Mouse (Mus musculus): ENCODE measurements around the gene Hist1h1d. TPM values are rescaled to one million over a fixed set of nuclear protein-coding genes. Genes with fewer than 3 reads are reported as not detected.
"Not testable (repeated sequence)": the region's sequence is repeated elsewhere in the genome, so short reads cannot be mapped to it uniquely, and the experiment has no call there.

Gene Hist1h1d
- total and polyA plus RNA-seq, 3 experiments: 0.24 to 115 TPM; not detected in 1

- H3K4me1 ChIP-seq (ENCODE audit: control insufficient read depth in 1 of 2, insufficient read depth in 2 of 2, low read length in 2 of 2): peaks cover 13 to 31% of the 10 kb centered on the region in 2 experiments
- H3K79me2 ChIP-seq (ENCODE audit: control insufficient read depth, insufficient read depth, low read length, poor library complexity): no peaks in the 10 kb centered on the region; the same call in 1 of the 2 replicates
- H3K27me3 ChIP-seq (ENCODE audit: control insufficient read depth in 1 of 2, insufficient read depth in 2 of 2, low read length in 2 of 2): no peaks in the 10 kb centered on the region
- H3K9ac ChIP-seq (ENCODE audit: control insufficient read depth, low read depth, low read length, poor library complexity, severe bottlenecking): no peak overlapping the region
- peaks cover 0 to 33% of the 10 kb centered on the region in 2 experiments; a peak in 2 of 4 replicates for H3K36me3 ChIP-seq (ENCODE audit: control insufficient read depth in 1 of 2, insufficient read depth in 2 of 2, low read length in 2 of 2)
- DNase-seq (ENCODE audit: low read depth, low spot score): no peak
- no peak overlapping the region for H3K27ac ChIP-seq (ENCODE audit: control insufficient read depth, low read depth, low read length)
- TF ChIP-seq CHD1 (IDR thresholded peaks at IDR 0.05; ENCODE audit: low read depth, low read length) (no peak), RCOR1 (IDR thresholded peaks at IDR 0.05; ENCODE audit: low read depth, low read length) (no peak), UBTF (IDR thresholded peaks at IDR 0.05; ENCODE audit: borderline replicate concordance, insufficient read depth, low read depth, low read length) (no peak), MYB (IDR thresholded peaks at IDR 0.05; ENCODE audit: low read depth, low read length) (no peak), EP300 (IDR thresholded peaks at IDR 0.05; ENCODE audit: low read depth in 1 of 2, low read length in 2 of 2) (no peak), ZMIZ1 (IDR thresholded peaks at IDR 0.05; ENCODE audit: low read depth, low read length) (no peak), USF1 (IDR thresholded peaks at IDR 0.05; ENCODE audit: low read depth, low read length) (no peak), KAT2A (conservative IDR thresholded peaks at IDR 0.05; ENCODE audit: low read depth, low read length) (no peak), ZNF384 (IDR thresholded peaks at IDR 0.05; ENCODE audit: low read depth, low read length) (no peak), GABPA (IDR thresholded peaks at IDR 0.05; ENCODE audit: low read depth, low read length) (no peak), POLR2AphosphoS5 (IDR thresholded peaks at IDR 0.05; ENCODE audit: borderline replicate concordance, low read depth, low read length) (no peak), USF2 (IDR thresholded peaks at IDR 0.05; ENCODE audit: borderline replicate concordance in 1 of 2, insufficient read depth in 1 of 2, low read depth in 1 of 2, low read length in 2 of 2) (no peak), MEF2A (IDR thresholded peaks at IDR 0.05; ENCODE audit: extremely low read depth, insufficient replicate concordance, low read depth, low read length, poor library complexity, severe bottlenecking) (no peak), GATA1 (IDR thresholded peaks at IDR 0.05; ENCODE audit: low read depth, low read length) (no peak), TAL1 (IDR thresholded peaks at IDR 0.05; ENCODE audit: low read length) (no peak), SIN3A (IDR thresholded peaks at IDR 0.05; ENCODE audit: low read length) (no peak), CHD2 (IDR thresholded peaks at IDR 0.05; ENCODE audit: low read length) (no peak), TBP (IDR thresholded peaks at IDR 0.05; ENCODE audit: low read depth, low read length) (no peak), ELF1 (IDR thresholded peaks at IDR 0.05; ENCODE audit: low read depth, low read length) (no peak), BHLHE40 (IDR thresholded peaks at IDR 0.05; ENCODE audit: borderline replicate concordance, low read depth, low read length) (no peak)
- H3K4me3 ChIP-seq (ENCODE audit: control insufficient read depth in 1 of 2, insufficient read depth in 1 of 2, low read depth in 2 of 2, low read length in 2 of 2): no peak overlapping the region
- no peaks in the 10 kb centered on the region for H3K9me3 ChIP-seq (replicated peaks; ENCODE audit: insufficient read depth, low read length)
Observed at GRCm38 (mm10) chr13:23591206-23591605, 38.1 kb downstream of the Hist1h1d start.

- H3K4me1 ChIP-seq (ENCODE audit: control insufficient read depth in 1 of 2, insufficient read depth in 2 of 2, low read length in 2 of 2): peaks cover 15 to 32% of the 10 kb centered on the region in 2 experiments
- H3K27me3 ChIP-seq (ENCODE audit: control insufficient read depth in 1 of 2, insufficient read depth in 2 of 2, low read length in 2 of 2); H3K9me3 ChIP-seq (replicated peaks; ENCODE audit: insufficient read depth, low read length); DNase-seq (ENCODE audit: low read depth, low spot score); H3K4me3 ChIP-seq (ENCODE audit: control insufficient read depth in 1 of 2, insufficient read depth in 1 of 2, low read depth in 2 of 2, low read length in 2 of 2); H3K27ac ChIP-seq (ENCODE audit: control insufficient read depth, low read depth, low read length); H3K79me2 ChIP-seq (ENCODE audit: control insufficient read depth, insufficient read depth, low read length, poor library complexity); H3K9ac ChIP-seq (ENCODE audit: control insufficient read depth, low read depth, low read length, poor library complexity, severe bottlenecking): not testable (repeated sequence)
- H3K36me3 ChIP-seq (ENCODE audit: control insufficient read depth in 1 of 2, insufficient read depth in 2 of 2, low read length in 2 of 2): peaks cover 0 to 34% of the 10 kb centered on the region in 2 experiments; a peak in 2 of 4 replicates
Observed at GRCm38 (mm10) chr13:23591886-23592285, 38.8 kb downstream of the Hist1h1d start.
